Mouse (Mus musculus) forebrain, embryonic 12.5 days (tissue): ENCODE measurements around the gene Fgg. TPM values are rescaled to one million over a fixed set of nuclear protein-coding genes. Genes with fewer than 3 reads are reported as not detected.

Experiments
- ATAC-seq: fragments of 200-750 bp; cut with Nextera tagmentation; 2 replicates; pipeline ENCODE4 v1.8.0; 2017; ENCODE audit warnings: moderate TSS enrichment; ENCODE audit not compliant: low FRiP score
- H3K27ac ChIP-seq: fragments of 300-500 bp; sonication (generic); 2 replicates; pipeline ENCODE4 v1.5.1; 2016; ENCODE audit warnings: mild to moderate bottlenecking
- H3K27me3 ChIP-seq: fragments of 300-500 bp; sonication (generic); 2 replicates; pipeline ENCODE4 v1.6.1; 2016; ENCODE audit warnings: mild to moderate bottlenecking
- H3K36me3 ChIP-seq: fragments of 300-500 bp; sonication (generic); replicated peaks from 2 replicates; pipeline ENCODE4 v1.6.1; 2016; ENCODE audit warnings: mild to moderate bottlenecking
- H3K4me1 ChIP-seq: fragments of 300-500 bp; sonication (generic); 2 replicates; pipeline ENCODE4 v1.6.1; 2016
- H3K4me2 ChIP-seq: fragments of 300-500 bp; sonication (generic); 2 replicates; pipeline ENCODE4 v1.6.1; 2016; ENCODE audit warnings: mild to moderate bottlenecking, moderate library complexity
- H3K4me3 ChIP-seq: fragments of 300-500 bp; sonication (generic); replicated peaks from 2 replicates; pipeline ENCODE4 v1.5.1; 2016; ENCODE audit warnings: mild to moderate bottlenecking
- H3K9ac ChIP-seq: fragments of 300-500 bp; sonication (generic); 2 replicates; pipeline ENCODE4 v1.6.1; 2016; ENCODE audit warnings: mild to moderate bottlenecking
- H3K9me3 ChIP-seq: fragments of 300-500 bp; sonication (generic); 2 replicates; pipeline ENCODE4 v1.6.1; 2016
- WGBS: fragments of 180-500 bp; shearing (Covaris S2); methylation state at CpG from one replicate; pipeline ENCODE4 v1.1.7; 2016; 5-methylcytosine and 5-hydroxymethylcytosine counted together
- polyA plus RNA-seq: library from polyadenylated mRNA; unstranded; fragments of >200 nt; fragmentation: Nextera tagmentation; extraction: Ambion mirVana; gene quantifications from 2 replicates; pipeline ENCODE4 v1.2.1, GENCODE M21; 2016

Fgg gene
- polyA plus RNA-seq, 1 experiment from 2014 or later = not detected

DNA sequence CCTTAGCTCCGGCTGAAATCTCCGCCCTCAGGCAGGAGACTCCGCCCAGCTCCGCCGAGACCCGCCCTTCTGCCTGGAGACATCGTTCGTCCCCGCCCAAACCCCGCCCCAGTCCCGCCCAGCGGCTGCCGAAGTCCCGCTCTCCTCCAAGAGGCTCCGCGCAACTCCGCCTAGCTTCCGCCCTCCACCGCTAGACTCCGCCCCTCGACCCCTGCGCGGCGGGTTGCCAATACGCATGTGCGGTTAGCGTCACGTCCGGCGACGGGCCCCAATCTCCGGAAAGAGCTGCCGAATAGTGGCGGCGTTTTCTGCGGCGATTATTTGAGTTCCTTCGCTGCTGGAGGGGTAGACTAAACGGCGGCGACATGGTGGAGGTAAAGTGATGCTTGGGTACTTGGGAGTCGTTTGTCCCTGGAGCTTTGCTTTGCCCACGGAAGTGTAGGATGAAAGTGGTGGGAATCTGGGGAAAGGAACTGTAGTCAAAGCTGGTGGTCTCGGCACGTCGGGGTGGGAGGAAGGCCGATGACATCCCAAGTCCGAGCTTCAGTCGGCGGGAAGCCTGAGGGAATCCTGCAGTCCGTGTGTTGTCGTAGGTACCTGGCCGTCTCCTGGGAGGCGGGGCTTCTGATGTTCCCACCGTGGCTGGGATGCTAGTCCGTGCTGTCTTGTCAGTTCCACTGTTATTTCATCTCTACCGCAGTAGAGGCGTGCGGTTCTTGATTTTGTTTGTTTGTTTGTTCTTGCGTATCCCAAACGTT, 47.9 kb downstream of the Fgg start, which contains the start of gene Plrg1:
Plrg1 (plus strand) TSS at position 242 of the 758 bp plus-strand sequence.
- peak; percentile 99 for ATAC-seq
- Histone ChIP-seq H3K9me3 (no peaks in the 10 kb centered on the region), H3K4me3 (peak within 1 kb of the TSS; percentile 81), H3K9ac (peak within 1 kb of the TSS; percentile 76), H3K4me1 (peaks cover 11% of the 10 kb centered on the region), H3K27me3 (no peaks in the 10 kb centered on the region), H3K27ac (peak within 1 kb of the TSS; percentile 65), H3K4me2 (peak within 1 kb of the TSS; percentile 83), H3K36me3 (peaks cover 26% of the 10 kb centered on the region)
- under 1% methylated on average over 59 of the region's 61 CpGs for whole genome bisulfite sequencing

DNA sequence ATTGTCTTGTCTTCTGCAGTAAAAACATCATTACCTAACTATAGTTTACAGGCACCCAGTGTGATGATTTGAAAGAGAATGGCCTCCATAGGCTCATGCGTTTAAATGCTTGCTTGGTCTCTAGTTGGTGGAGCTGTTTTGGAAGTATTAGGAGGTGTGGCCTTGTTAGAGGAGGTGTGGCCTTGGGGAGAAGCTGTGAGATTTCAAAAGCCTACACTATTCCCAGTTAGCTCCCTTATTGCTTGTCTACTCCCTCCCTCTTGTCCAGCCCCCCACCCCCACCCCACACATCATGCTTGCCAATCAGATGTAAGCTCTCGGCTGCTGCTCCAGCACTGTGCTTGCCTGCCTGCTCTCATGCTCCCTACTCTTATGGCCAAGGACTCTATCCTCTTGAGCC, 49.5 kb downstream of the Fgg start:
- 86% methylated on average over 2 of the region's 2 CpGs for WGBS
- H3K27me3 ChIP-seq = no peaks in the 10 kb centered on the region
- peaks cover 11% of the 10 kb centered on the region for H3K4me1 ChIP-seq
- no peak overlapping the region for H3K4me3 ChIP-seq
- peaks cover 42% of the 10 kb centered on the region for H3K36me3 ChIP-seq
- no peak overlapping the region for H3K9ac ChIP-seq
- no peak overlapping the region for H3K27ac ChIP-seq
- no peak overlapping the region for H3K4me2 ChIP-seq
- H3K9me3 ChIP-seq = no peaks in the 10 kb centered on the region
- no peak for ATAC-seq

Other genes starting within 250 kb of the Fgg start
- gene Rbm46, start 131.2 kb upstream of the Fgg start, polyA plus RNA-seq = 1.9 and 2.1 TPM in 2 replicates
- gene Lrat, start 103.8 kb upstream of the Fgg start, polyA plus RNA-seq = not detected in 2 replicates
- not detected in 2 replicates for gene Fga, start 18.4 kb downstream of the Fgg start, polyA plus RNA-seq
- gene Fgb, start 42.1 kb downstream of the Fgg start, polyA plus RNA-seq = not detected in 2 replicates
- 115 and 118 TPM in 2 replicates for gene Plrg1, start 47.8 kb downstream of the Fgg start, polyA plus RNA-seq
- 0.12 and 0.15 TPM in 2 replicates for gene Dchs2, start 120.2 kb downstream of the Fgg start, polyA plus RNA-seq